Mouse (Mus musculus): ENCODE measurements at regions not wholly inside any gene's neighbourhood (a gene's known extent, or its start where the extent isn't known, plus 50 kb on each side); places are given as distances from the start of the nearest gene placed in this dataset.
"Not testable (repeated sequence)": the region's sequence is repeated elsewhere in the genome, so short reads cannot be mapped to it uniquely, and the experiment has no call there.

- Histone ChIP-seq H3K27me3 (ENCODE audit: control insufficient read depth, insufficient read depth, low read length) (no peaks in the 10 kb centered on the region), H3K9ac (ENCODE audit: low read depth, low read length) (no peak overlapping the region), H3K9me3 (ENCODE audit: control insufficient read depth, low read length) (no peaks in the 10 kb centered on the region), H3K4me2 (replicated peaks; ENCODE audit: low read depth, low read length) (no peak overlapping the region), H3K27ac (ENCODE audit: low read depth, low read length) (no peak overlapping the region; the same call in 1 of the 2 replicates), H3K36me3 (ENCODE audit: control insufficient read depth, insufficient read depth, low read length) (no peaks in the 10 kb centered on the region), H3K4me3 (ENCODE audit: low read length) (no peak overlapping the region), H3K4me1 (ENCODE audit: control insufficient read depth, insufficient read depth, low read length) (0 out of 2 replicates have a peak, but pooled peaks cover 4% of the 10 kb centered on the region)
- 13% methylated on average over 4 of the region's 4 CpGs for WGBS
- ATAC-seq (ENCODE audit: low FRiP score, low TSS enrichment): peak; percentile 62; the same call in 1 of the 2 replicates
Measured at GRCm38 (mm10) chr2:94690560-94690959, 252.6 kb upstream of the Api5 start.

- WGBS: 81% methylated on average over 3 of the region's 5 CpGs
- H3K27ac ChIP-seq (ENCODE audit: low read depth, low read length); ATAC-seq (ENCODE audit: low FRiP score, low TSS enrichment): not testable (repeated sequence)
Measured at GRCm38 (mm10) chr2:94685619-94686018, 247.7 kb upstream of the Api5 start.

GRCm38 (mm10) chr2:94680096-94680765 lies 242.3 kb upstream of the Api5 start:
- no peak for ATAC-seq (ENCODE audit: low FRiP score, low TSS enrichment)
- WGBS: 85% methylated on average over 6 of the region's 6 CpGs
- H3K9me3 ChIP-seq (ENCODE audit: control insufficient read depth, low read length): no peaks in the 10 kb centered on the region
- no peaks in the 10 kb centered on the region for H3K27me3 ChIP-seq (ENCODE audit: control insufficient read depth, insufficient read depth, low read length)
- no peak overlapping the region for H3K4me3 ChIP-seq (ENCODE audit: low read length)
- no peak overlapping the region for H3K4me2 ChIP-seq (replicated peaks; ENCODE audit: low read depth, low read length)
- H3K9ac ChIP-seq (ENCODE audit: low read depth, low read length): no peak overlapping the region
- H3K4me1 ChIP-seq (ENCODE audit: control insufficient read depth, insufficient read depth, low read length): no peaks in the 10 kb centered on the region
- H3K27ac ChIP-seq (ENCODE audit: low read depth, low read length): no peak overlapping the region
- H3K36me3 ChIP-seq (ENCODE audit: control insufficient read depth, insufficient read depth, low read length): no peaks in the 10 kb centered on the region

More at GRCm38 (mm10) chr2:94685619-94686018, 247.7 kb upstream of the Api5 start:
- not testable (repeated sequence) for H3K9me3 ChIP-seq (ENCODE audit: control insufficient read depth, low read length); H3K4me2 ChIP-seq (replicated peaks; ENCODE audit: low read depth, low read length); H3K9ac ChIP-seq (ENCODE audit: low read depth, low read length); H3K36me3 ChIP-seq (ENCODE audit: control insufficient read depth, insufficient read depth, low read length); H3K4me3 ChIP-seq (ENCODE audit: low read length); H3K27me3 ChIP-seq (ENCODE audit: control insufficient read depth, insufficient read depth, low read length); H3K4me1 ChIP-seq (ENCODE audit: control insufficient read depth, insufficient read depth, low read length)

- no peak for ATAC-seq (ENCODE audit: low FRiP score, low TSS enrichment)
- Histone ChIP-seq H3K4me3 (ENCODE audit: low read length) (no peak overlapping the region), H3K9ac (ENCODE audit: low read depth, low read length) (no peak overlapping the region), H3K27me3 (ENCODE audit: control insufficient read depth, insufficient read depth, low read length) (no peaks in the 10 kb centered on the region), H3K36me3 (ENCODE audit: control insufficient read depth, insufficient read depth, low read length) (no peaks in the 10 kb centered on the region), H3K4me2 (replicated peaks; ENCODE audit: low read depth, low read length) (no peak overlapping the region), H3K4me1 (ENCODE audit: control insufficient read depth, insufficient read depth, low read length) (no peaks in the 10 kb centered on the region), H3K27ac (ENCODE audit: low read depth, low read length) (no peak overlapping the region), H3K9me3 (ENCODE audit: control insufficient read depth, low read length) (no peaks in the 10 kb centered on the region)
- 98% methylated on average over 2 of the region's 2 CpGs for WGBS
Measured at GRCm38 (mm10) chr2:94665850-94666249, 227.9 kb upstream of the Api5 start.

- no peaks in the 10 kb centered on the region for H3K27me3 ChIP-seq (ENCODE audit: control insufficient read depth, insufficient read depth, low read length)
- H3K9me3 ChIP-seq (ENCODE audit: control insufficient read depth, low read length): no peaks in the 10 kb centered on the region
- H3K4me3 ChIP-seq (ENCODE audit: low read length): no peak overlapping the region
- H3K9ac ChIP-seq (ENCODE audit: low read depth, low read length): no peak overlapping the region
- H3K4me1 ChIP-seq (ENCODE audit: control insufficient read depth, insufficient read depth, low read length): no peaks in the 10 kb centered on the region
- no peaks in the 10 kb centered on the region for H3K36me3 ChIP-seq (ENCODE audit: control insufficient read depth, insufficient read depth, low read length)
- no peak overlapping the region for H3K4me2 ChIP-seq (replicated peaks; ENCODE audit: low read depth, low read length)
- H3K27ac ChIP-seq (ENCODE audit: low read depth, low read length): no peak overlapping the region
- ATAC-seq (ENCODE audit: low FRiP score, low TSS enrichment): no peak
- WGBS: 84% methylated on average over 8 of the region's 8 CpGs
Measured at GRCm38 (mm10) chr2:94658426-94658825, 220.5 kb upstream of the Api5 start.

Measured in kidney, embryonic 14.5 days (tissue).